In the genomic region with DNA sequence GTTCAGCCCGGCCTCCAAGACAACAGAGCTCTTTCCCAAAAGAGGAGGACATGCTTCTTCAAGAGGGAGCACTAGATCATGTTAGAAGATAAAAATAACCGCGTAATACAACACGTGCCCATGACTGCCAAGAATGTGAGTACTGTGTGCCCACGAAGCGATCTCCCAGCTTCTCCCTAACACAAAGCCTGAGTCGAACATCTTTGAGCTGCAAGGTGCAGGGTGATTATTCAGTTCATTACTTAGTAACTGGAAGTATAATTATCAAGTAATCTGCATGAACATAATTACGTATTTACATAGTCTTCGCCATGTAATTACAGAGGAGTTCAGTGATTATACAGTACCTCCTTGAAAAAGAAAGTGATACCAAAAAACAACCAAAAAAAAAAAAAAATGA, we compare ENCODE assay signal across 29 mouse cellular contexts.
DNase-seq lines count a peak whose midpoint lies in the region; TF ChIP-seq lines count a peak whose summit lies in the region.
"Had no signal": no experiment of that assay in that cellular context is flagged by ENCODE, and none has a peak within 500 bp of the region (broad histone marks: within the 10 kb centered on the region; RNA-seq: fewer than 3 reads in every experiment).

No protein-coding gene starts in this region.

- peak; percentile 7 to 8 for DNase-seq in frontal cortex, adult 2 months (ENCODE audit: extremely low spot score in 1 of 2, low spot score in 1 of 2)
- DNase-seq in frontal cortex, postnatal 14 days (ENCODE audit: low spot score in 2 of 2) = no peak
- peak; percentile 62 for DNase-seq in brain, adult 2 months (ENCODE audit: low read depth, low spot score)
- DNase-seq in urinary bladder, postnatal 14 days (ENCODE audit: low spot score) = no peak
- DNase-seq: adrenal gland, postnatal 10 days; B cell, adult 2 months; cerebellum, adult 18-20 months; cerebellum, postnatal 10 days; gastrocnemius, postnatal 10 days; heart, postnatal 14 days; kidney, adult 18-20 months; kidney, postnatal 25 days; liver, embryonic 13.5 days; lung, adult 2 months; lung, postnatal 10 days; right cerebral cortex, postnatal 4 days; thymus, adult 2 months; thymus, postnatal 4 days had no signal

- no peak for TF ChIP-seq CTCF in C2C12 (IDR thresholded peaks at IDR 0.05; ENCODE audit: control insufficient read depth, insufficient read depth, insufficient read length)
- TF ChIP-seq CTCF in olfactory bulb, adult 2 months (IDR thresholded peaks at IDR 0.05; ENCODE audit: insufficient read depth, low read depth, low read length) = no peak

- 0 out of 2 replicates have a peak overlapping the region, but pooled peaks have one; percentile 16 for H3K27ac ChIP-seq in olfactory bulb, adult 2 months (ENCODE audit: insufficient read depth, low read depth, low read length)
- H3K27ac ChIP-seq: embryonic facial prominence, embryonic 13.5 days; kidney, embryonic 15.5 days; limb, embryonic 10.5 days; limb, embryonic 15.5 days; liver, embryonic 13.5 days; macrophage; midbrain, embryonic 13.5 days; neural tube, embryonic 15.5 days; stomach, postnatal 0 days had no signal

- 36% methylated on average over 9 of the region's 9 CpGs for WGBS in olfactory bulb, adult 2 months

- no peak overlapping the region for H3K4me3 ChIP-seq in C2C12 (ENCODE audit: insufficient read depth, poor library complexity, severe bottlenecking)
- no peak overlapping the region for H3K4me3 ChIP-seq in olfactory bulb, adult 2 months (ENCODE audit: insufficient read depth, low read depth, low read length)
- H3K4me3 ChIP-seq: embryonic facial prominence, embryonic 13.5 days; kidney, embryonic 15.5 days; limb, embryonic 10.5 days; limb, embryonic 15.5 days; liver, embryonic 13.5 days; midbrain, embryonic 13.5 days; neural tube, embryonic 15.5 days had no signal

- H3K79me2 ChIP-seq in C2C12 (ENCODE audit: control insufficient read depth, insufficient read depth) = no peaks in the 10 kb centered on the region

- H3K79me3 ChIP-seq in C2C12 (ENCODE audit: low read depth) = no peaks in the 10 kb centered on the region

- no peak overlapping the region for H3ac ChIP-seq in C2C12 (ENCODE audit: control insufficient read depth, insufficient read length, low read depth)

- TF ChIP-seq POLR2A in olfactory bulb, adult 2 months (IDR thresholded peaks at IDR 0.05; ENCODE audit: insufficient read depth, low read depth, low read length) = no peak

- no peaks in the 10 kb centered on the region for H3K36me3 ChIP-seq in C2C12 (ENCODE audit: control insufficient read depth, insufficient read depth)
- H3K36me3 ChIP-seq: embryonic facial prominence, embryonic 13.5 days; kidney, embryonic 15.5 days; limb, embryonic 10.5 days; limb, embryonic 15.5 days; liver, embryonic 13.5 days; midbrain, embryonic 13.5 days; neural tube, embryonic 15.5 days had no signal

- no peaks in the 10 kb centered on the region for H3K27me3 ChIP-seq in C2C12 (ENCODE audit: control insufficient read depth, insufficient read depth, insufficient read length)
- H3K27me3 ChIP-seq: CH12.LX; embryonic facial prominence, embryonic 13.5 days; kidney, embryonic 15.5 days; limb, embryonic 15.5 days; liver, embryonic 13.5 days; midbrain, embryonic 13.5 days; neural tube, embryonic 15.5 days had no signal

- peaks cover 2% of the 10 kb centered on the region; the same call in 1 of the 2 replicates for H3K4me1 ChIP-seq in olfactory bulb, adult 2 months (ENCODE audit: control insufficient read depth, insufficient read depth, low read length)
- H3K4me1 ChIP-seq: embryonic facial prominence, embryonic 13.5 days; kidney, embryonic 15.5 days; limb, embryonic 10.5 days; limb, embryonic 15.5 days; liver, embryonic 13.5 days; midbrain, embryonic 13.5 days; neural tube, embryonic 15.5 days had no signal

TF ChIP-seq in C2C12, 6 proteins besides CTCF, POLR2A, EP300 and RAD21:
- TF ChIP-seq FOSL1 (IDR thresholded peaks at IDR 0.05; ENCODE audit: insufficient read depth, low read length, poor library complexity, severe bottlenecking) (no peak), USF1 (IDR thresholded peaks at IDR 0.05; ENCODE audit: low read depth) (peak; percentile 45)

Comparison
In these comparisons a context has a peak if more than half of its experiments do, and no peak if none do; other contexts are left out.
1. DNase-seq: peak in frontal cortex, adult 2 months (2 of 2) and brain, adult 2 months (single experiment); none in frontal cortex, postnatal 14 days (0 of 2) and urinary bladder, postnatal 14 days (single experiment).